ENCODE assay signal across 16 mouse cellular contexts in the genomic region with DNA sequence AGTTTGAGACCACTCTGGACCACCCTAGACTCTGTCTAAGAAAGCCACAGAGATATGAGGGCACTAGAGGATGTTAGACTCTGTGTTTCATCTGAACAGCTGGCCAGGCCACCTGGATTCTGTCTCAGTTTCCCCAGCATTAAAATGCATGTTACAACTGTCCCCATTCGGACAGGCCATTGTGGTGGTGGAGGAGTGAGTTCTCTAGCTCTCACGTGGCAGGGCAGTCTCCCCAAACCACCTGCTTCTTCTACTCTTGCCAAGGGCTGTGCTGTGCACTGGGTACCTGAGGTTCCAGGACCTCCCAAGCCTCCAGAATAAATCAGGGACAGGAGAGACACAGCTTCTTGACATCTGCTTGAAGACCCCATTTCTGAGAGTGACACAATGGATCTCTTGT. TPM values are rescaled to one million over a fixed set of nuclear protein-coding genes. Genes with fewer than 3 reads are reported as not detected.
"Had no signal": no experiment of that assay in that cellular context is flagged by ENCODE, and none has a peak within 500 bp of the region (broad histone marks: within the 10 kb centered on the region; RNA-seq: fewer than 3 reads in every experiment).

No protein-coding gene starts in this region.

- H3K27ac ChIP-seq: neural tube, embryonic 12.5 days; neural tube, embryonic 13.5 days; stomach, embryonic 15.5 days; stomach, postnatal 0 days had no signal

- H3K4me2 ChIP-seq: stomach, embryonic 15.5 days had no signal

- H3K9me3 ChIP-seq: neural tube, embryonic 12.5 days; neural tube, embryonic 13.5 days; stomach, embryonic 15.5 days had no signal

- H3K4me3 ChIP-seq: stomach, embryonic 15.5 days had no signal

- H3K36me3 ChIP-seq: neural tube, embryonic 12.5 days; neural tube, embryonic 13.5 days; stomach, embryonic 15.5 days had no signal

- DNase-seq: right cerebral cortex, adult 18-20 months; right cerebral cortex, postnatal 14 days; right cerebral cortex, postnatal 25 days; right cerebral cortex, postnatal 4 days; spleen, adult 18-20 months; thymus, adult 18-20 months; thymus, adult 2 months; thymus, postnatal 14 days; thymus, postnatal 25 days; thymus, postnatal 36 days; thymus, postnatal 4 days had no signal

- H3K9ac ChIP-seq: stomach, embryonic 15.5 days had no signal

RNA-seq across cellular contexts. Expression of gene Lrg1, which starts 28.1 kb away (rescaled TPM):
- polyA plus RNA-seq: neural tube, embryonic 12.5 days; stomach, embryonic 14.5 days had no signal
